Comparison of ENCODE assay signal across 11 mouse cellular contexts in genomic region chr13:53202439-53202830, GRCm38 (mm10).
DNase-seq lines count a peak whose midpoint lies in the region; ATAC-seq lines count a peak whose summit lies in the region.
"Had no signal": no experiment of that assay in that cellular context is flagged by ENCODE, and none has a peak within 500 bp of the region (broad histone marks: within the 10 kb centered on the region; RNA-seq: fewer than 3 reads in every experiment).

No protein-coding gene starts in this region.

- H3K9ac ChIP-seq in heart, embryonic 12.5 days, result no peak overlapping the region
- H3K9ac ChIP-seq in liver, embryonic 11.5 days (ENCODE audit: low read depth, low read length), result no peak overlapping the region
- H3K9ac ChIP-seq in liver, embryonic 12.5 days, result no peak overlapping the region
- H3K9ac ChIP-seq in embryonic facial prominence, embryonic 15.5 days, result no peak overlapping the region
- H3K9ac ChIP-seq in neural tube, embryonic 13.5 days, result no peak overlapping the region
- H3K9ac ChIP-seq: liver, embryonic 14.5 days had no signal

- no peak overlapping the region for H3K4me3 ChIP-seq in heart, embryonic 12.5 days
- no peak overlapping the region for H3K4me3 ChIP-seq in liver, embryonic 11.5 days (ENCODE audit: low read depth, low read length)
- H3K4me3 ChIP-seq in liver, embryonic 12.5 days, result no peak overlapping the region
- no peak overlapping the region for H3K4me3 ChIP-seq in embryonic facial prominence, embryonic 15.5 days (replicated peaks)
- no peak overlapping the region for H3K4me3 ChIP-seq in neural tube, embryonic 13.5 days

- peak overlapping the region; percentile 77 for H3K27ac ChIP-seq in heart, embryonic 12.5 days (ENCODE audit: poor library complexity, severe bottlenecking)
- peak overlapping the region; percentile 52; the same call in 1 of the 2 replicates for H3K27ac ChIP-seq in liver, embryonic 11.5 days (ENCODE audit: low read depth, low read length)
- H3K27ac ChIP-seq in liver, embryonic 12.5 days, result no peak overlapping the region
- peak overlapping the region; percentile 82 for H3K27ac ChIP-seq in embryonic facial prominence, embryonic 15.5 days (replicated peaks)
- peak overlapping the region; percentile 62 for H3K27ac ChIP-seq in neural tube, embryonic 13.5 days (replicated peaks)
- H3K27ac ChIP-seq: liver, embryonic 14.5 days had no signal

- H3K4me2 ChIP-seq in heart, embryonic 12.5 days, result peak overlapping the region; percentile 54; the same call in 1 of the 2 replicates
- no peak overlapping the region for H3K4me2 ChIP-seq in liver, embryonic 11.5 days
- H3K4me2 ChIP-seq in liver, embryonic 12.5 days, result no peak overlapping the region
- peak overlapping the region; percentile 25 for H3K4me2 ChIP-seq in embryonic facial prominence, embryonic 15.5 days (replicated peaks)
- H3K4me2 ChIP-seq in neural tube, embryonic 13.5 days, result no peak overlapping the region; the same call in 1 of the 2 replicates

- no peaks in the 10 kb centered on the region for H3K9me3 ChIP-seq in heart, embryonic 12.5 days (replicated peaks)
- H3K9me3 ChIP-seq in liver, embryonic 11.5 days (ENCODE audit: control insufficient read depth, low read length), result no peaks in the 10 kb centered on the region
- no peaks in the 10 kb centered on the region for H3K9me3 ChIP-seq in liver, embryonic 12.5 days (replicated peaks)
- no peaks in the 10 kb centered on the region for H3K9me3 ChIP-seq in embryonic facial prominence, embryonic 15.5 days (replicated peaks)
- H3K9me3 ChIP-seq in neural tube, embryonic 13.5 days, result no peaks in the 10 kb centered on the region

- ATAC-seq in heart, embryonic 12.5 days (ENCODE audit: insufficient number of reproducible peaks, low FRiP score), result no peak
- ATAC-seq in liver, embryonic 11.5 days (replicated peaks; ENCODE audit: low FRiP score), result no peak
- no peak for ATAC-seq in liver, embryonic 12.5 days
- ATAC-seq in embryonic facial prominence, embryonic 15.5 days (ENCODE audit: insufficient number of reproducible peaks, low FRiP score, low TSS enrichment, low read depth), result no peak
- ATAC-seq in neural tube, embryonic 13.5 days (ENCODE audit: low read depth), result no peak
- ATAC-seq: CD4-positive, CD25-positive, alpha-beta regulatory T cell, adult 4 months had no signal

- WGBS in heart, embryonic 12.5 days, result 47% methylated on average over 5 of the region's 5 CpGs
- WGBS in liver, embryonic 11.5 days, result 64% methylated on average over 5 of the region's 5 CpGs
- 61% methylated on average over 5 of the region's 5 CpGs for WGBS in liver, embryonic 12.5 days (ENCODE audit: insufficient replicate concordance)
- 41% methylated on average over 5 of the region's 5 CpGs for WGBS in embryonic facial prominence, embryonic 15.5 days
- 57% methylated on average over 5 of the region's 5 CpGs for WGBS in neural tube, embryonic 13.5 days

- H3K4me1 ChIP-seq in heart, embryonic 12.5 days (replicated peaks), result peaks cover 82% of the 10 kb centered on the region
- peaks cover 11% of the 10 kb centered on the region for H3K4me1 ChIP-seq in liver, embryonic 11.5 days (replicated peaks; ENCODE audit: control insufficient read depth, insufficient read depth, low read length)
- H3K4me1 ChIP-seq in liver, embryonic 12.5 days, result no peaks in the 10 kb centered on the region
- H3K4me1 ChIP-seq in embryonic facial prominence, embryonic 15.5 days, result peaks cover 74% of the 10 kb centered on the region
- peaks cover 33% of the 10 kb centered on the region for H3K4me1 ChIP-seq in neural tube, embryonic 13.5 days (replicated peaks)

- H3K36me3 ChIP-seq in heart, embryonic 12.5 days, result no peaks in the 10 kb centered on the region
- H3K36me3 ChIP-seq in liver, embryonic 11.5 days (ENCODE audit: control insufficient read depth, insufficient read depth, low read length), result no peaks in the 10 kb centered on the region
- H3K36me3 ChIP-seq in liver, embryonic 12.5 days, result no peaks in the 10 kb centered on the region
- H3K36me3 ChIP-seq in embryonic facial prominence, embryonic 15.5 days, result no peaks in the 10 kb centered on the region
- no peaks in the 10 kb centered on the region for H3K36me3 ChIP-seq in neural tube, embryonic 13.5 days

- DNase-seq in heart, postnatal 4 days, result no peak
- DNase-seq in liver, embryonic 11.5 days (ENCODE audit: low spot score), result no peak
- no peak for DNase-seq in urinary bladder, adult 18-20 months (ENCODE audit: low spot score in 2 of 2)
- no peak for DNase-seq in ovary, adult 18-20 months (ENCODE audit: low spot score)
- DNase-seq: thymus, adult 2 months had no signal

- H3K27me3 ChIP-seq in heart, embryonic 12.5 days (replicated peaks), result no peaks in the 10 kb centered on the region
- H3K27me3 ChIP-seq in liver, embryonic 11.5 days (replicated peaks; ENCODE audit: control insufficient read depth, insufficient read depth, low read length), result no peaks in the 10 kb centered on the region
- H3K27me3 ChIP-seq in liver, embryonic 12.5 days (replicated peaks), result no peaks in the 10 kb centered on the region
- H3K27me3 ChIP-seq in embryonic facial prominence, embryonic 15.5 days, result no peaks in the 10 kb centered on the region
- peaks cover 24% of the 10 kb centered on the region for H3K27me3 ChIP-seq in neural tube, embryonic 13.5 days

Comparison
In these comparisons a context has a peak if more than half of its experiments do, and no peak if none do; other contexts are left out.
1. H3K4me2 ChIP-seq: peak in heart, embryonic 12.5 days (single experiment) and embryonic facial prominence, embryonic 15.5 days (single experiment); none in liver, embryonic 11.5 days (single experiment), liver, embryonic 12.5 days (single experiment) and neural tube, embryonic 13.5 days (single experiment).